Mouse (Mus musculus): ENCODE data around the gene Abca4.

- TF ChIP-seq TCF12 (IDR thresholded peaks at IDR 0.05; ENCODE audit: insufficient read depth, poor library complexity, severe bottlenecking) = no peak
- TF ChIP-seq MAX (IDR thresholded peaks at IDR 0.05; ENCODE audit: low read depth) = no peak
- TF ChIP-seq POLR2A (IDR thresholded peaks at IDR 0.05; ENCODE audit: insufficient read length, low read depth) = no peak
- no peak for TF ChIP-seq CEBPB (IDR thresholded peaks at IDR 0.05; ENCODE audit: insufficient read depth, poor library complexity, severe bottlenecking)
- no peak for TF ChIP-seq POLR2AphosphoS2 (IDR thresholded peaks at IDR 0.05; ENCODE audit: insufficient read length, low read depth)
- TF ChIP-seq MYOG (IDR thresholded peaks at IDR 0.05; ENCODE audit: control insufficient read depth in 1 of 3, insufficient read depth in 1 of 3, insufficient read length in 2 of 3, low read depth in 2 of 3) = no peak
- no peak for TF ChIP-seq USF1 (IDR thresholded peaks at IDR 0.05; ENCODE audit: low read depth)
- TF ChIP-seq E2F4 (IDR thresholded peaks at IDR 0.05; ENCODE audit: insufficient read depth) = no peak
- TF ChIP-seq SRF (IDR thresholded peaks at IDR 0.05; ENCODE audit: control insufficient read depth, insufficient read length, low read depth) = no peak
- TF ChIP-seq MYOD1 (IDR thresholded peaks at IDR 0.05; ENCODE audit: control insufficient read depth in 1 of 3, insufficient read length in 2 of 3, low read depth in 2 of 3) = no peak
- TF ChIP-seq TCF3 (IDR thresholded peaks at IDR 0.05; ENCODE audit: insufficient read length, low read depth) = no peak
- no peak for TF ChIP-seq REST (IDR thresholded peaks at IDR 0.05; ENCODE audit: insufficient read depth, insufficient read length)
These were observed 18.3 kb downstream of the Abca4 start for GRCm38 (mm10) chr3:122062586-122062985.

All from myocyte (in vitro differentiated cells).